Mouse (Mus musculus) bone marrow macrophage, adult 2 months (primary cell): ENCODE data around the gene Fto. TPM values are rescaled to one million over a fixed set of nuclear protein-coding genes. Genes with fewer than 3 reads are reported as not detected.

Experiments
- H3K27ac ChIP-seq: 2 replicates; pipeline ENCODE4 v1.5.1; 2012; ENCODE audit warnings: low read depth, low read length; ENCODE audit not compliant: insufficient read depth
- H3K4me1 ChIP-seq: 2 replicates; pipeline ENCODE4 v1.6.1; 2012; ENCODE audit warnings: low read length; ENCODE audit not compliant: control insufficient read depth, insufficient read depth
- H3K4me3 ChIP-seq: 2 replicates; pipeline ENCODE4 v1.5.1; 2012; ENCODE audit warnings: mild to moderate bottlenecking, low read length, moderate library complexity; ENCODE audit not compliant: insufficient read depth
- CTCF ChIP-seq: IDR thresholded peaks from 2 replicates; pipeline ENCODE4 v1.5.1; 2012; ENCODE audit warnings: low read depth, mild to moderate bottlenecking, low read length, moderate library complexity
- POLR2A ChIP-seq: IDR thresholded peaks from 2 replicates; pipeline ENCODE4 v1.6.1; 2012; ENCODE audit warnings: mild to moderate bottlenecking, low read depth, low read length, borderline replicate concordance
- polyA plus RNA-seq: library from polyadenylated mRNA; stranded (reverse); fragments of >200 nt; gene quantifications from 2 replicates; pipeline ENCODE4 v1.2.4, GENCODE M21; 2012; ENCODE audit not compliant: missing spikeins, insufficient read depth, insufficient read length

The Fto gene
- polyA plus RNA-seq, 1 experiment, result 26.4 TPM

DNA sequence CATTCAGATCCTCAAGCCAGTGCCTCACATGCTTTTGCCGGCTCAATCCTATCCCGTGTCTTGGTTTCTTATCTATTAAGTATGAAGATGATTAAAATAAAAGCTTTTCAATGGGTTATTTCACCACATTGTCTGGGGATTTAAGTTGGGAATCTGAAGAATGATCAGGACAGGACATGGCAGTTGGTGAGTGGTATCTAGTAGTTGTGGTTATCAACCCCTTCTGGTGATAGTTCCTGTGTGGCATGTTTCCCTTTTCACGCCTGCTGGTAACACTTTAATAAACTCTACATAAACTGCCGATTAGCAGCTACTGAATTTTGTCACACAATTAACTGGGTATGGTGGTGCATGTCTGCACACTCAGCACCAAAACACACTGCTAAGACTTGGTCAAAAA lies 198.6 kb downstream of the Fto start:
- TF ChIP-seq CTCF (no peak), POLR2A (no peak)
- Histone ChIP-seq H3K27ac (no peak overlapping the region), H3K4me1 (peaks cover 16% of the 10 kb centered on the region), H3K4me3 (no peak overlapping the region)

GRCm38 (mm10) chr8:91514752-91515478 lies 201.6 kb downstream of the Fto start:
- TF ChIP-seq CTCF, result no peak
- TF ChIP-seq POLR2A, result no peak
- H3K27ac ChIP-seq, result no peak overlapping the region
- H3K4me3 ChIP-seq, result no peak overlapping the region
- H3K4me1 ChIP-seq, result 0 out of 2 replicates have a peak, but pooled peaks cover 2% of the 10 kb centered on the region

DNA sequence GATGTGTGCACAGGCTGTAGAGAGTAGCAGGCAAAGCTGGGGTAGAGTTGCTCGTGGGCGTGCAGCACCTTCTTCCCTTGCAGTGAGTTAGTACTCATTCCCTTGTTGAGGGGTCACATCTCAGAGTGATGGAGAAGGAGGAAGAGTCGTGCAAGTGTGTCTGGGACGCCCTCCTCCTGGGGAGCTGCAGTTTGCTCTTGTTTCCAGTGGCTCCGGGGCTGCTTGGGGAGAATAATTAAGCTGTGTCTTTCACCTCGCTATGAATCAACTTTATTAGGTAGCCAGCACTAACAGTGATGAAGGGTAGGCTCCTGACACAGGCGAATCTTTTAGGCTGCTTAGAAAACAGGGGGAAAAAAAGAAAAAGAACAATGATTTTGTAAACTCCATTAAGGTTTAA lies 203.1 kb downstream of the Fto start:
- no peak for TF ChIP-seq CTCF
- no peak overlapping the region for H3K4me3 ChIP-seq
- H3K27ac ChIP-seq, result no peak overlapping the region
- H3K4me1 ChIP-seq, result no peaks in the 10 kb centered on the region

- H3K4me3 ChIP-seq, result no peak overlapping the region
- no peaks in the 10 kb centered on the region for H3K4me1 ChIP-seq
- TF ChIP-seq CTCF (no peak), POLR2A (no peak)
- H3K27ac ChIP-seq, result no peak overlapping the region
Observed at GRCm38 (mm10) chr8:91518085-91518484, 204.8 kb downstream of the Fto start.

DNA sequence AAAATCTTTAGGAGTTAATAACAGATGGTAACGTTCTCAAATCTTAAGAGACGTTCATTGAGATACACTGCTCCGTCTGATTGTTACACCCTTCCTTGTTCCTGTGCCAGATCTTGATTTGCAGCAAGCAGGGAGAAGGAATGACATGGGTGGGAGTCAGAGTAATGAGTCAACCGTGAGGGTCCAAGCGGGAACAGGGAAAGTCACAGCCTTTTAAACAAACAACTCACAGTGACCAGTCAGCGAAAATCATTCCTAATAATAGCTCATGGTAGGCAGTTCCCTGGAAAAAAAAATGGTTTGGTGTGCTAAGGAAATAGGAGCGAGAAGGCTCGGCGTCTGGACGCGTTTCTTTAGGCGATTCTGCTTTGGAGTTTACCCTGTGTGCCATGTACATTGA lies 208.9 kb downstream of the Fto start:
- no peaks in the 10 kb centered on the region for H3K4me1 ChIP-seq
- TF ChIP-seq CTCF (no peak), POLR2A (no peak)
- no peak overlapping the region for H3K27ac ChIP-seq
- no peak overlapping the region for H3K4me3 ChIP-seq

- no peaks in the 10 kb centered on the region for H3K4me1 ChIP-seq
- TF ChIP-seq POLR2A (no peak), CTCF (no peak)
- no peak overlapping the region for H3K27ac ChIP-seq
- H3K4me3 ChIP-seq, result no peak overlapping the region
Observed at GRCm38 (mm10) chr8:91524056-91524864, 210.9 kb downstream of the Fto start.

GRCm38 (mm10) chr8:91524865-91525250 lies 211.5 kb downstream of the Fto start:
- no peak overlapping the region for H3K27ac ChIP-seq
- H3K4me1 ChIP-seq, result no peaks in the 10 kb centered on the region
- no peak for TF ChIP-seq CTCF
- no peak for TF ChIP-seq POLR2A
- H3K4me3 ChIP-seq, result no peak overlapping the region

DNA sequence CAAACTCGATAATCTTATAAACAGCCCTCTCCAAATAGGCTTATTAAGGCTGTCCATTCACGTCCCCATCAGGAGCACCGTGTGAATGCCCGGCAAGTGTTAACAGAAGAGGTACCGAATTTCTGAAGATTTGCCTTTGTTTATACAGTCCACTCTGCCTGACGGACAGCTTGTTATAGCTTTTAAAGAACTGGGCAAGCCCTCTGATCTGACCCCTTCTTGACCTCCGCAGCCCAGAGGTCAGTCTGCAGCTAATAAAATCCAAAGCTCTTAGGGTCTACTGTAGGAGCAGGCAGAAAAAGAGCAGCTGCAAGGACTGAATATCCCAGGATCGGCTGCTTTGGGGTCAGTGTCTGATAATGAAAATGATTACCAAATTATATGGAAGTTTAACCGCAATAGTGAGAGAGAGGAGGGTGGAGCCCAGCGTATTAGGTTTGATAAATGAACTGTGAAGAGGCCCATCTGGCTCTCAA lies 212.1 kb downstream of the Fto start:
- no peak overlapping the region for H3K27ac ChIP-seq
- TF ChIP-seq POLR2A, result no peak
- no peak for TF ChIP-seq CTCF
- no peaks in the 10 kb centered on the region for H3K4me1 ChIP-seq
- H3K4me3 ChIP-seq, result no peak overlapping the region

GRCm38 (mm10) chr8:91528967-91529366 lies 215.6 kb downstream of the Fto start:
- TF ChIP-seq CTCF (no peak), POLR2A (no peak)
- H3K4me3 ChIP-seq, result no peak overlapping the region

GRCm38 (mm10) chr8:91529699-91530098 lies 216.4 kb downstream of the Fto start:
- H3K27ac ChIP-seq, result no peak overlapping the region
- H3K4me3 ChIP-seq, result no peak overlapping the region
- H3K4me1 ChIP-seq, result no peaks in the 10 kb centered on the region
- TF ChIP-seq CTCF (no peak), POLR2A (no peak)

More at GRCm38 (mm10) chr8:91528967-91529366, 215.6 kb downstream of the Fto start:
- no peak overlapping the region for H3K27ac ChIP-seq
- no peaks in the 10 kb centered on the region for H3K4me1 ChIP-seq
